Mouse (Mus musculus) small intestine, adult 2 months (tissue): ENCODE results near the gene Atp2a1. TPM values are rescaled to one million over a fixed set of nuclear protein-coding genes. Genes with fewer than 3 reads are reported as not detected.

Experiments
- H3K27ac ChIP-seq: fragments of 200-500 bp; 2 replicates; pipeline ENCODE4 v1.5.1; 2012; ENCODE audit warnings: low read depth, low read length, control low read depth, inconsistent platforms; ENCODE audit not compliant: insufficient read depth
- H3K27me3 ChIP-seq: fragments of 200-500 bp; 2 replicates; pipeline ENCODE4 v1.6.1; 2012; ENCODE audit warnings: mild to moderate bottlenecking, moderate library complexity, low read length, inconsistent platforms; ENCODE audit not compliant: control insufficient read depth, insufficient read depth
- H3K36me3 ChIP-seq: fragments of 200-500 bp; 2 replicates; pipeline ENCODE4 v1.6.1; 2012; ENCODE audit warnings: mild to moderate bottlenecking, low read length, control low read depth, inconsistent platforms; ENCODE audit not compliant: control insufficient read depth, insufficient read depth
- H3K4me1 ChIP-seq: fragments of 200-500 bp; 2 replicates; pipeline ENCODE4 v1.6.1; 2012; ENCODE audit warnings: low read length, inconsistent platforms, mixed read lengths; ENCODE audit not compliant: control insufficient read depth, insufficient read depth, insufficient read length
- H3K4me3 ChIP-seq: fragments of 200-500 bp; 2 replicates; pipeline ENCODE4 v1.5.1; 2012; ENCODE audit warnings: low read depth, mild to moderate bottlenecking, control low read depth, inconsistent platforms, low read length, moderate library complexity
- CTCF ChIP-seq: fragments of 200-500 bp; IDR thresholded peaks from 2 replicates; pipeline ENCODE4 v1.5.1; 2012; ENCODE audit warnings: low read depth, mild to moderate bottlenecking, control low read depth, inconsistent platforms, low read length, moderate library complexity, mixed read lengths; ENCODE audit not compliant: insufficient replicate concordance, insufficient read length; ENCODE audit errors: extremely low read depth
- POLR2A ChIP-seq: fragments of 200-500 bp; IDR thresholded peaks from 2 replicates; pipeline ENCODE4 v1.6.1; 2012; ENCODE audit warnings: low read depth, mild to moderate bottlenecking, control low read depth, inconsistent platforms, low read length, moderate library complexity
- WGBS: fragments of 180-500 bp; shearing (Covaris S2); methylation state at CpG from one replicate; pipeline ENCODE4 v1.1.7; 2018; 5-methylcytosine and 5-hydroxymethylcytosine counted together
- polyA plus RNA-seq: library from polyadenylated mRNA; depleted of rRNA; stranded (reverse); fragments of >200 nt; gene quantifications from 2 replicates; pipeline ENCODE4 v1.2.3, GENCODE M21; 2012

Gene Atp2a1
- polyA plus RNA-seq, 1 experiment, result 0.23 TPM

DNA sequence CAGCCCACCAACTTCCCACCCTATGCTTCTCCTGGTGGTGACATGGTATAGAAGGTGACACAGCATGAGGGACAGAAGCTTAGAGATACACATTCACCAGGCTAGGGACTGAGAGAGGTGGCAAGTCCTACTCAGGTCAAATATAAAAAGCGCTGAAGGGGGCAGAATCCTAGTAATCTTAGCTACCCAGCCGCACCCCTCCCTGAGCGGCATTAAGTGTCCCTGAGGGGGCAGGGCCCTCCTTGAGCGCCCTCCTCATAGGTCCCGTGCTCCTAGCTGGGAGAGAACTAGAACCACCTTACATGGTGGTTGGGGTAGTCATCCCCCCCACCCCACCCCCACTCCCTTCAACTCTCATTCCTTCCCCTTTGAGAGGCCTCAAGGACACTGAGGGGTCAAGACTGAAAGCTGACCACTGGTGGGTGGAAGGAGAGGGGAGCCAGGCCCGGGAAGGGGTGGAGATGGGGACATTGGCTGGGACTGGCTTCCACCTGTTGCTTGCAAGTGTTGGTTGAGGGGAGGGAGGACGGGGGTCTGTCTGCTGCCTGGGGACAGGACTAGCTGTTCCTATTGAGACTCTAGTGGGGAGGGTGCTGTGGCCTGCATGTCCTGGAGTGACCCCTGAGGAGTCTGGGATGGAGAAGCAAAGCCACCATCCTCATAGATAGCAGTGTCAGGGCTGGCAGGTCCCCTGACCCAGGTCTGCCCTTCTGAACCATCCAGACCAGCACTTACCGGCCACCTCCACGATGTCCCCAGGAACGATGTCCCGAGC, 3.9 kb downstream of the Atp2a1 start:
- no peak for TF ChIP-seq POLR2A
- TF ChIP-seq CTCF, result no peak
- Histone ChIP-seq H3K27me3 (no peaks in the 10 kb centered on the region), H3K4me3 (no peak overlapping the region), H3K4me1 (no peaks in the 10 kb centered on the region), H3K27ac (no peak overlapping the region), H3K36me3 (no peaks in the 10 kb centered on the region)
- WGBS, result 81% methylated on average over 11 of the region's 11 CpGs

DNA sequence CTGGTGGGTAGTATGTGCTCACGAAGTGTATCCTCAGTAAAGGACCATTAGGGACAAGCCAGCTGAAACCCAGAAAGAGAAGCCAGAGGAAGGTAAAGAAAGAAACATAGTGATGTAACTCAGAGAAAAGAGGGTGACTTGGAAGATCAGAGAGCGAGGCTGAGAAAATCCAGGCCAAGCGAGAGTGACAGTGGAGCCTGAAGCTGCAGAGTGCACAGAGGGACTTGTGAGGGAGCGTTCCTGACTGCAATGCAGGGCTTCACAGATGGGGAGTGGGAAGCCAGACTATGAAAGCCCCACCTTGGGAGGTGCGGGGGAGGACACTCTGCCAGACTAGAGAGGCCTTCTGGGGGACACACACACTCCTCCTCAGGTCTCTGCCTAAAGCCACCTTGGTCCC, 4.7 kb downstream of the Atp2a1 start:
- Histone ChIP-seq H3K27me3 (no peaks in the 10 kb centered on the region), H3K27ac (no peak overlapping the region), H3K4me1 (no peaks in the 10 kb centered on the region), H3K36me3 (no peaks in the 10 kb centered on the region), H3K4me3 (no peak overlapping the region)
- WGBS, result 72% methylated on average over 5 of the region's 5 CpGs
- TF ChIP-seq POLR2A, result no peak
- TF ChIP-seq CTCF, result no peak

DNA sequence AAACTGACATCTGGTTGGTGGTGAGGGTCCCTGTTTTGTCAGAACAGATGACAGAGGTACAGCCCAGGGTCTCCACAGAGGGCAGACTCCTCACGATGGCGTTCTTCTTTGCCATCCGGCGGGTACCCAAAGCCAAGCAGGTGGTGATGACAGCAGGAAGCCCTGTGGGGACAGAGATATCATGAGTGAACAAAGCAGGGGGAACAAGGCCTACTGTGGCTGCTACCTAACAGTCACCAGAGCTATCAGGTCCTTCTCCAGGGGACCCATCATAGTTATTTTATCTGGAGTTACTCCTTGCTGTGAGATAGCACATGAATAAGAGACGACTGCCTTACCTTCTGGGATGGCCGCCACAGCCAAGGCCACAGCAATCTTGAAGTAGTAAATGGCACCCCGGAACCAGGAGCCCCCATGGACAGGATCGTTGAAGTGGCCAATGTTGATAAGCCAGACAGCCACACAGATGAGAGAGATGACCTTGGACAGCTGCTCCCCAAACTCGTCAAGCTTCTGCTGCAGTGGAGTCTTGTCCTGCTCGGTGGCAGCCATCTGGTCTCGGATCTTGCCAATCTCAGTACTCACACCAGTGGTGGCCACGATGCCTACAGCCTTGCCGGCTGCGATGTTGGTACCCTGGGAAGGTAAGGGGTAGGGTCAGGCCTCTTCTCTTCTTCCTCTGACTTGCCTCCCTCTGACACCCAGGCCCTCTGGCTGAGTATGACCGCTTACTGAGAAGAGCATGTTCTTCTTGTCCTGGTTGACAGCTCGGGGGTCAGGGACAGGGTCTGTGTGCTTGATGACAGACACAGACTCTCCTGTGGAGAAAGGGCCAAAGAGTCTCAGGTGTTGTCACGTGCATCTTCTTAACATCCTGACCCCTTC, 6.3 kb downstream of the Atp2a1 start:
- WGBS, result 80% methylated on average over 17 of the region's 17 CpGs
- Histone ChIP-seq H3K4me1 (no peaks in the 10 kb centered on the region), H3K36me3 (no peaks in the 10 kb centered on the region), H3K27ac (no peak overlapping the region), H3K27me3 (no peaks in the 10 kb centered on the region), H3K4me3 (no peak overlapping the region)
- TF ChIP-seq POLR2A, result no peak
- TF ChIP-seq CTCF, result no peak

DNA sequence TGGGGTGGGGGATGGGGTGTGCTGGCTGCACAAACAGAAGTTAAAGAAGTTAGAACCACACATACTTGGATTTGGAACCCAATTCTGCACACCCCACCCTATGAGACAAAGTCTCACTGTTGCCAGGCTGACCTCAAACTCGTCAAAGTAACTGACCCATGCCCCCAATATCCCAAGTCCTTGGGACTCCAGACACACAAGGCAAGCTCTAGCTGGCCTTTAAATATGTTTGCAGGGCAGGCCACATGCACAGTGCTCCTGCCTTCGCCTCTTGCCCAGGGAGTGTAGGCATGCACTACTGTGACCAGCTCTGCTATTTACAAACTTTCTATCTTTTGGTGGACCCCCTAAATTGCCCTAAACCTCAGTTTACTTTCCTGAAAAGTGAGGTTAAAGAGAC, 7.7 kb downstream of the Atp2a1 start:
- Histone ChIP-seq H3K4me1 (no peaks in the 10 kb centered on the region), H3K27ac (no peak overlapping the region), H3K4me3 (no peak overlapping the region), H3K27me3 (no peaks in the 10 kb centered on the region), H3K36me3 (no peaks in the 10 kb centered on the region)
- TF ChIP-seq POLR2A (no peak), CTCF (no peak)
- WGBS, result 62% methylated on average over 2 of the region's 2 CpGs

DNA sequence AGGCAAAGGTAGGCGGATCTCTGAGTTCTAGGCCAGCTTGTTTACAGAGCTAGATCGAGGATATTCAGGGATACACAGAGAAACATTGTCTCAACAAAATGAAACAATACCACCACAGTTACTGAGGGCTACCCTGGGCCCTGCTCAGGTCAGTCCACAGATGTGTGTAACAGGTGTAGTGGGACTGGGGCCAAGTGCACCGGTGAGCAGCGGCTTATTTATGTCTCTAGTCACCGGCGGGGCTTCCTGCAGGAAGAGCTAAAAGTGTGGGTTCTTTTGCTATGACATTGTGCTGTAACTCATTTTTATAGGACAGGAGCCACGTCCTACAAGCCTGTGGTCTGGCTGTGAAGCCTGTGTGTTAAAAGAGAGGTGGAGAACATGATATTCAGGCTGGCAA, 9.0 kb downstream of the Atp2a1 start:
- Histone ChIP-seq H3K4me1 (no peaks in the 10 kb centered on the region), H3K36me3 (no peaks in the 10 kb centered on the region), H3K27me3 (no peaks in the 10 kb centered on the region), H3K27ac (no peak overlapping the region), H3K4me3 (no peak overlapping the region)
- 31% methylated on average over 7 of the region's 7 CpGs for WGBS
- no peak for TF ChIP-seq POLR2A
- TF ChIP-seq CTCF, result no peak

DNA sequence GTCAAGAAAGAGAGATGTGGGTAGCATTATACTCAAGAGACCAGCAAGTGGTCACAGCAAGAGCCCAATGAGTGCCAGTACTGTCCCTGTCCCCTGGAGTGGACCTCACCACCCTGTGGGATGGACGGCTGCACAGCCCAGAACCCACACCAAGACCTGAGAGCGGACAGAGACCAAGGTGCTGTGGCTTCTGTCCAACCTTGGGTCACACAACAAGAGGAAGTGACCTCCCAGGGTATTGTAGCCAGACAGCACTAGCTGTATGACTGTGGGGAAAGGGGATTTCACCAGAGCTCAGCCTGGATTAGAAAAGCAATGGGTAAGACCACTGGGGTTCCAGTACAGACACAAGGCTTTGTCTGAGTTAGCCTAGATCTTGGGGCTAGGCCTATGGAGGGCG, 10.7 kb downstream of the Atp2a1 start:
- Histone ChIP-seq H3K4me3 (no peak overlapping the region), H3K27ac (no peak overlapping the region), H3K4me1 (no peaks in the 10 kb centered on the region), H3K36me3 (peaks cover 3% of the 10 kb centered on the region), H3K27me3 (no peaks in the 10 kb centered on the region)
- 82% methylated on average over 3 of the region's 3 CpGs for WGBS
- no peak for TF ChIP-seq POLR2A
- TF ChIP-seq CTCF, result no peak

DNA sequence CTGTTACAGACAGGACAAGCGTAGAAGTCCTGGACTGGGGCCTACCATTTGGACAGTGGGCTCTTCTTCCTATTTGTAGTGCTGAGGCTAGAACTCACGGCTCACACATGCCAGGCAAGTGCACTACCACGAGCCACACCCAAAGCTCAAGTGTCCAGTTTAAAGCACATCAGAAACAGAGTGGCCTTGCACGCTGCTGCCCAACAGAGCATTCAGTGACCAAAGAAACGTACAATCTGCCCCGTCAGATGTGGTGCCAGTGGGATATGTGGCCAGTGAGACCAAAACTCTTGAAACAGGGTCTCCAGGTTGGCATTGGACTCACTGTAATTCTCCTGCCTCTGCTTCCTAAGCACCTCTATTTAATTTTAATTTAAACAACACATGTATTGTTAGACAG, 12.3 kb downstream of the Atp2a1 start:
- H3K27me3 ChIP-seq, result no peaks in the 10 kb centered on the region
- no peak for TF ChIP-seq CTCF
- TF ChIP-seq POLR2A, result no peak
- 90% methylated on average over 6 of the region's 6 CpGs for WGBS

More for the DNA sequence above, 12.3 kb downstream of the Atp2a1 start:
- Histone ChIP-seq H3K4me3 (no peak overlapping the region), H3K27ac (no peak overlapping the region), H3K36me3 (peaks cover 14% of the 10 kb centered on the region), H3K4me1 (no peaks in the 10 kb centered on the region)
